Mouse (Mus musculus): Measurements from ENCODE around the gene Hnrnph3. TPM values are rescaled to one million over a fixed set of nuclear protein-coding genes. Genes with fewer than 3 reads are reported as not detected.

Hnrnph3 gene
- polyA plus RNA-seq, 1 experiment: 68.4 TPM

DNA sequence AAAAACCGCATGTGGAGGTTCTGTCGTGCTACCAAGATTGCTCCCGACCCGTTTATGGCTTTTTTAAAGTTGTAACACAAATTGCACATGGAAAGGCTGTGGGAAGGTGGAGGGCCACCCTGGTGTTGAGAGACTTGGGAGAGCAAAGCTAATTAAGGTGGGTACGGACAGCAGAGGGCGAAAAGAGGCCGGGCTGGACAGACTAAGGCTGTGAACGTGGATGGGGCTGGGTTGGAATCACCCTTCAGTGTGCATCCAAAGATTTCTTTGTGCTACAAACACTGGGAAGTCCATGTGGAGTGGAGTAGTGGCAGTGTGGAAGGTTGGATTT lies 528 bp upstream of the Hnrnph3 start:
- H3K4me1 ChIP-seq (ENCODE audit: control insufficient read depth, insufficient read depth, low read length): no peaks in the 10 kb centered on the region
- H3K27ac ChIP-seq (ENCODE audit: insufficient read depth, low read length): peak overlapping the region; percentile 96
- peak overlapping the region; percentile 64 for H3K4me3 ChIP-seq (ENCODE audit: insufficient read depth, low read length)
- peak; percentile 41; the same call in 1 of the 2 replicates for TF ChIP-seq POLR2A (IDR thresholded peaks at IDR 0.05; ENCODE audit: low read depth, low read length)
- 0 out of 2 replicates have a peak, but pooled peaks have one; percentile 15 for TF ChIP-seq CTCF (IDR thresholded peaks at IDR 0.05; ENCODE audit: borderline replicate concordance, insufficient read depth, low read length)

DNA sequence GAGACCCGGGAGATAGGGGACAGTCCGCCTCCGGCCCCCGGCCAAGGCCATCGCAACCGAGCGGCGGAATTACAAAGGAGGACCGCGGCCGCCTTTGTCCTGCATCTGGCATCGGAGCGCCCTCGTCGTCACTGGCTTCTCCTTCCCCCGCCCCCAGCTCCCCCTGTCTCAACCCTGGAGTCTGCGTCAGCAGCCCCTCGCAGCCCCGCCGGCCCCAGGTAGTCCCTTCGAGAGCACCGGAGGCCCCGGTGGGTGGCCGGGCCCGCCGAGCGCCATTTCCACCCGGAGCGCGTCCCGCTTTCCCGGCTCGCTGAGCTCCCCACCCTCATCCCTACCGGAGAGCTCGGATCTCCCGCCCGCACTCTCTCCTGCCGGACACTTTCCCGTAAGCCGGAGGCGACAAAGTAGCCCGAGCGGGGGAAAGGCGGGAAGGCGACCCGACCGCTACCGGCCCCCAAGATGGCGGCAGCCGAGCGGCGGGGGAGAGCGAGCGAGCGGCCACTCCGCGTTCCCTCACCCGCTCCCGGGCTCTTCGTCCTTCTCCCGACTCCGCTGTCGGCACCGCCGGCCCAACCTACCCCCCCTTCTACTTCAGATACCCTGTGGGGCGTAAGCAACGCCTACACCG lies 782 bp downstream of the Hnrnph3 start:
- H3K4me3 ChIP-seq (ENCODE audit: insufficient read depth, low read length): peak overlapping the region; percentile 94
- peak overlapping the region; percentile 98 for H3K27ac ChIP-seq (ENCODE audit: insufficient read depth, low read length)
- H3K4me1 ChIP-seq (ENCODE audit: control insufficient read depth, insufficient read depth, low read length): no peaks in the 10 kb centered on the region
- no peak for TF ChIP-seq POLR2A (IDR thresholded peaks at IDR 0.05; ENCODE audit: low read depth, low read length)
- no peak for TF ChIP-seq CTCF (IDR thresholded peaks at IDR 0.05; ENCODE audit: borderline replicate concordance, insufficient read depth, low read length)

GRCm38 (mm10) chr10:63022541-63023120 lies 1.4 kb downstream of the Hnrnph3 start:
- H3K27ac ChIP-seq (ENCODE audit: insufficient read depth, low read length): peak overlapping the region; percentile 98
- H3K4me3 ChIP-seq (ENCODE audit: insufficient read depth, low read length): peak overlapping the region; percentile 94
- no peaks in the 10 kb centered on the region for H3K4me1 ChIP-seq (ENCODE audit: control insufficient read depth, insufficient read depth, low read length)
- TF ChIP-seq POLR2A (IDR thresholded peaks at IDR 0.05; ENCODE audit: low read depth, low read length): 0 out of 2 replicates have a peak, but pooled peaks have one; percentile 8
- no peak for TF ChIP-seq CTCF (IDR thresholded peaks at IDR 0.05; ENCODE audit: borderline replicate concordance, insufficient read depth, low read length)

DNA sequence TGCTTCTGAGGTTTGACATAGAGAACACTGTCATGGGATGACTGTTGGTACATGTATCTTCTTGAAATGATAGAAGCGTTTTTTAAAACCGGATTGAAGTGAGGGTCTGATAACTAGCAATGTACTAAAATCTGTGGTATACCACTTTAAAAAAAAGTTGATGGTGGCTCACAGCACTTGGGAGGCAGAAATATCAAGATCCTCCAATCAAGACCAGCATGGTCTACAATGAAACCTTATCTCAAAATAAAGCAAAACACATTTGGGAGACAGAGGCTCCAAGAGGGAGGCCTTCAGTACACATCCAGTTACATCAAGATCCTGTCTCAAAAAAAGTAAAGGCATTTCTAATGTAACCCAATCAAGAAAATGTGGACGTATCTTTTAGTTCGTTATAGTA lies 2.3 kb downstream of the Hnrnph3 start:
- TF ChIP-seq CTCF (IDR thresholded peaks at IDR 0.05; ENCODE audit: borderline replicate concordance, insufficient read depth, low read length) (no peak), POLR2A (IDR thresholded peaks at IDR 0.05; ENCODE audit: low read depth, low read length) (peak; percentile 30; the same call in 1 of the 2 replicates)
- Histone ChIP-seq H3K27ac (ENCODE audit: insufficient read depth, low read length) (no peak overlapping the region), H3K4me1 (ENCODE audit: control insufficient read depth, insufficient read depth, low read length) (no peaks in the 10 kb centered on the region), H3K4me3 (ENCODE audit: insufficient read depth, low read length) (peak overlapping the region; percentile 94)

GRCm38 (mm10) chr10:63019304-63019703 lies 4.7 kb downstream of the Hnrnph3 start:
- H3K4me3 ChIP-seq (ENCODE audit: insufficient read depth, low read length): no peak overlapping the region
- no peak overlapping the region for H3K27ac ChIP-seq (ENCODE audit: insufficient read depth, low read length)
- no peaks in the 10 kb centered on the region for H3K4me1 ChIP-seq (ENCODE audit: control insufficient read depth, insufficient read depth, low read length)
- TF ChIP-seq CTCF (IDR thresholded peaks at IDR 0.05; ENCODE audit: borderline replicate concordance, insufficient read depth, low read length) (no peak), POLR2A (IDR thresholded peaks at IDR 0.05; ENCODE audit: low read depth, low read length) (no peak)

GRCm38 (mm10) chr10:63014168-63014567 lies 9.8 kb downstream of the Hnrnph3 start:
- H3K4me3 ChIP-seq (ENCODE audit: insufficient read depth, low read length): no peak overlapping the region
- H3K27ac ChIP-seq (ENCODE audit: insufficient read depth, low read length): no peak overlapping the region
- peaks cover 5% of the 10 kb centered on the region; the same call in 1 of the 2 replicates for H3K4me1 ChIP-seq (ENCODE audit: control insufficient read depth, insufficient read depth, low read length)
- TF ChIP-seq POLR2A (IDR thresholded peaks at IDR 0.05; ENCODE audit: low read depth, low read length) (no peak), CTCF (IDR thresholded peaks at IDR 0.05; ENCODE audit: borderline replicate concordance, insufficient read depth, low read length) (no peak)

- H3K4me3 ChIP-seq (ENCODE audit: insufficient read depth, low read length): no peak overlapping the region
- no peak overlapping the region for H3K27ac ChIP-seq (ENCODE audit: insufficient read depth, low read length)
- peaks cover 5% of the 10 kb centered on the region; the same call in 1 of the 2 replicates for H3K4me1 ChIP-seq (ENCODE audit: control insufficient read depth, insufficient read depth, low read length)
- TF ChIP-seq CTCF (IDR thresholded peaks at IDR 0.05; ENCODE audit: borderline replicate concordance, insufficient read depth, low read length): no peak
- TF ChIP-seq POLR2A (IDR thresholded peaks at IDR 0.05; ENCODE audit: low read depth, low read length): no peak
Observed at GRCm38 (mm10) chr10:63013476-63013875, 10.5 kb downstream of the Hnrnph3 start.

DNA sequence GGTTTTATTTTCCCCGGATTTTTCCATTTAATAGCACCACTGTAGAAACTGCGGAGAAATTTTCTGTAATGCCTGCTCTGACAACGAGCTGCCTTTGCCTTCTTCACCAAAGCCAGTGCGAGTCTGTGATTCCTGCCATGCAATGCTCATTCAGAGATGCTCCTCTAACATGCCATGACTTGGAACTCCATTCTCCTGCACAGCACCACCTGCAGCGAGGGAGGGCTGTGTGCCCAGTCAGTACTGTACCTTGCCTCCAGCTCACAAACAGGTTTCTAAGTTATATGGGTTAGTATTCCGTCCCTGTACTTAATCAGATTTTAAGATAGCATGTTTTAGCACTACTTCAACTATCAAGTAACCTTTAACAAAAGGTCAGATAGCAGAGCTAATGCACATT lies 12.5 kb downstream of the Hnrnph3 start:
- peak overlapping the region; percentile 74 for H3K27ac ChIP-seq (ENCODE audit: insufficient read depth, low read length)
- H3K4me1 ChIP-seq (ENCODE audit: control insufficient read depth, insufficient read depth, low read length): peaks cover 5% of the 10 kb centered on the region; the same call in 1 of the 2 replicates
- TF ChIP-seq POLR2A (IDR thresholded peaks at IDR 0.05; ENCODE audit: low read depth, low read length) (no peak), CTCF (IDR thresholded peaks at IDR 0.05; ENCODE audit: borderline replicate concordance, insufficient read depth, low read length) (no peak)
- H3K4me3 ChIP-seq (ENCODE audit: insufficient read depth, low read length): no peak overlapping the region

GRCm38 (mm10) chr10:63010268-63010667 lies 13.7 kb downstream of the Hnrnph3 start:
- H3K4me1 ChIP-seq (ENCODE audit: control insufficient read depth, insufficient read depth, low read length): peaks cover 5% of the 10 kb centered on the region; the same call in 1 of the 2 replicates
- TF ChIP-seq POLR2A (IDR thresholded peaks at IDR 0.05; ENCODE audit: low read depth, low read length): no peak
- no peak for TF ChIP-seq CTCF (IDR thresholded peaks at IDR 0.05; ENCODE audit: borderline replicate concordance, insufficient read depth, low read length)
- H3K27ac ChIP-seq (ENCODE audit: insufficient read depth, low read length): peak overlapping the region; percentile 95; the same call in 1 of the 2 replicates
- no peak overlapping the region for H3K4me3 ChIP-seq (ENCODE audit: insufficient read depth, low read length)

DNA sequence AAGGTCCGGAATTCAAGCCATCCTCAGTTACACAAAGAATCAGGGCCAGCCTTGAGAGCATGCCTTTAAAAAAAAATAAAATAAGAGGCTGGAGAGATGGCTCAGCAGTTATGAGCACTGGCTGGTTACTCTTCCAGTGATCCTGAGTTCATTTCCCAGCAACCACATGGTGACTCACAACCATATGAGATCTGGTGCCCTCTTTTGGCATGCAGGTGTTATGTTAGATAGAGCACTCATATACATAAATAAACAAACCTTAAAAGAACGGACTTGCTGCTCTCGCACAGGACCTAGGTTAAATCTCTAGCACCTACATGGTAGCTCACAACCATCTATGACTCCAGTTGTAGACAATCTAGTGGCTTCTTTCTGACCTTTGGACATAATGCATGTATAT lies 15.8 kb downstream of the Hnrnph3 start:
- peaks cover 5% of the 10 kb centered on the region; the same call in 1 of the 2 replicates for H3K4me1 ChIP-seq (ENCODE audit: control insufficient read depth, insufficient read depth, low read length)
- TF ChIP-seq CTCF (IDR thresholded peaks at IDR 0.05; ENCODE audit: borderline replicate concordance, insufficient read depth, low read length) (no peak), POLR2A (IDR thresholded peaks at IDR 0.05; ENCODE audit: low read depth, low read length) (no peak)
- H3K27ac ChIP-seq (ENCODE audit: insufficient read depth, low read length): no peak overlapping the region
- no peak overlapping the region for H3K4me3 ChIP-seq (ENCODE audit: insufficient read depth, low read length)

Data from embryonic fibroblast, embryonic 13.5 days (primary cell).